In the genomic region with DNA sequence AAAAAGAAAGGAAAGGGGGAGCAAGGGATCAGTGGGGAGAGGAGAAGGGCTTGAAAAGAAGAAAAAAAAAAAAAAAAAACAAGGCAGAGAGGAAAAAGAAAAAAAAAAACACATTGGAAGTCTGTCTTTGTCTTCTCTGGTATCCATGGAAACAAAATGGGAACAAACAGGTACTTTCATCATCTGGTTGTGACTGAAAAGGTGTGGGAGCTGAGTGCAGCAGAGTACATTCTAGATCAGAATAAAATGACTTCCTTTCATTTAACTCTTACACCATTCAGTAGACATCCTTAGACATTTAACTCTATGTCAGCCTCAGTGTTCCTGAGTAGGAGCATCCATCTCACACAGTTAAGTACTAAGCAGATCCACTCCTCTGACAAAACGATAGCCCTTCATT, we compare ENCODE assay signal across 23 mouse cellular contexts. TPM values are rescaled to one million over a fixed set of nuclear protein-coding genes. Genes with fewer than 3 reads are reported as not detected.
A peak's percentile ranks its signal among the peaks of the same experiment; 100 is the strongest.
DNase-seq lines count a peak whose midpoint lies in the region; ATAC-seq lines count a peak whose summit lies in the region.
"Had no signal": no experiment of that assay in that cellular context is flagged by ENCODE, and none has a peak within 500 bp of the region (broad histone marks: within the 10 kb centered on the region; RNA-seq: fewer than 3 reads in every experiment).

No protein-coding gene starts in this region.

- no peak for ATAC-seq in hindbrain, embryonic 12.5 days (ENCODE audit: low FRiP score)
- ATAC-seq in hindbrain, embryonic 11.5 days (ENCODE audit: low FRiP score), result no peak
- ATAC-seq in forebrain, embryonic 16.5 days, result no peak
- no peak for ATAC-seq in midbrain, embryonic 16.5 days
- ATAC-seq: activated CD4-positive, CD25-positive, alpha-beta regulatory T cell, adult 4 months; intestine, embryonic 16.5 days had no signal

- no peak overlapping the region for H3K27ac ChIP-seq in hindbrain, embryonic 12.5 days
- H3K27ac ChIP-seq in hindbrain, embryonic 11.5 days (ENCODE audit: low read depth, low read length), result no peak overlapping the region
- no peak overlapping the region for H3K27ac ChIP-seq in forebrain, embryonic 16.5 days (ENCODE audit: low read length)
- H3K27ac ChIP-seq in midbrain, embryonic 16.5 days (ENCODE audit: low read length), result no peak overlapping the region
- H3K27ac ChIP-seq: heart, embryonic 13.5 days; limb, embryonic 13.5 days; liver, embryonic 13.5 days had no signal

- H3K4me2 ChIP-seq in hindbrain, embryonic 12.5 days (replicated peaks), result peak overlapping the region; percentile 15; the same call in 1 of the 2 replicates
- no peak overlapping the region for H3K4me2 ChIP-seq in hindbrain, embryonic 11.5 days (replicated peaks; ENCODE audit: low read depth, low read length)
- peak overlapping the region; percentile 62 for H3K4me2 ChIP-seq in forebrain, embryonic 16.5 days (ENCODE audit: low read length)
- H3K4me2 ChIP-seq in midbrain, embryonic 16.5 days (ENCODE audit: low read length), result peak overlapping the region; percentile 55
- H3K4me2 ChIP-seq: heart, embryonic 13.5 days; limb, embryonic 13.5 days; liver, embryonic 13.5 days; lung, embryonic 14.5 days had no signal

- no peaks in the 10 kb centered on the region for H3K36me3 ChIP-seq in hindbrain, embryonic 12.5 days
- no peaks in the 10 kb centered on the region for H3K36me3 ChIP-seq in hindbrain, embryonic 11.5 days (ENCODE audit: control insufficient read depth, insufficient read depth, low read length)
- H3K36me3 ChIP-seq in forebrain, embryonic 16.5 days (ENCODE audit: control insufficient read depth, insufficient read depth), result no peaks in the 10 kb centered on the region
- no peaks in the 10 kb centered on the region for H3K36me3 ChIP-seq in midbrain, embryonic 16.5 days (ENCODE audit: control insufficient read depth, insufficient read depth, low read length)
- H3K36me3 ChIP-seq: G1E; heart, embryonic 13.5 days; limb, embryonic 13.5 days; liver, embryonic 13.5 days had no signal

- H3K4me3 ChIP-seq in hindbrain, embryonic 12.5 days, result no peak overlapping the region
- H3K4me3 ChIP-seq in hindbrain, embryonic 11.5 days (ENCODE audit: low read depth, low read length), result no peak overlapping the region
- H3K4me3 ChIP-seq in forebrain, embryonic 16.5 days (replicated peaks; ENCODE audit: low read length), result peak overlapping the region; percentile 77
- peak overlapping the region; percentile 30 for H3K4me3 ChIP-seq in midbrain, embryonic 16.5 days (ENCODE audit: low read depth, low read length)
- H3K4me3 ChIP-seq: heart, embryonic 13.5 days; limb, embryonic 13.5 days; liver, embryonic 13.5 days; myocyte had no signal

- H3K4me1 ChIP-seq in hindbrain, embryonic 12.5 days, result peaks cover 8% of the 10 kb centered on the region
- no peaks in the 10 kb centered on the region for H3K4me1 ChIP-seq in hindbrain, embryonic 11.5 days (replicated peaks; ENCODE audit: control insufficient read depth, insufficient read depth, low read length)
- peaks cover 17% of the 10 kb centered on the region for H3K4me1 ChIP-seq in forebrain, embryonic 16.5 days (replicated peaks; ENCODE audit: control insufficient read depth, insufficient read depth, low read length)
- H3K4me1 ChIP-seq in midbrain, embryonic 16.5 days (ENCODE audit: control insufficient read depth, insufficient read depth, low read length), result peaks cover 25% of the 10 kb centered on the region
- H3K4me1 ChIP-seq: liver, embryonic 13.5 days had no signal

- H3K27me3 ChIP-seq in hindbrain, embryonic 12.5 days, result no peaks in the 10 kb centered on the region
- no peaks in the 10 kb centered on the region for H3K27me3 ChIP-seq in hindbrain, embryonic 11.5 days (ENCODE audit: control insufficient read depth, insufficient read depth, low read length)
- H3K27me3 ChIP-seq in forebrain, embryonic 16.5 days (replicated peaks; ENCODE audit: control insufficient read depth, insufficient read depth, low read length), result no peaks in the 10 kb centered on the region
- H3K27me3 ChIP-seq in midbrain, embryonic 16.5 days (ENCODE audit: control insufficient read depth, insufficient read depth, low read depth, low read length), result no peaks in the 10 kb centered on the region

- H3K9me3 ChIP-seq in hindbrain, embryonic 12.5 days (replicated peaks), result no peaks in the 10 kb centered on the region
- H3K9me3 ChIP-seq in hindbrain, embryonic 11.5 days (ENCODE audit: control insufficient read depth, low read length), result no peaks in the 10 kb centered on the region
- H3K9me3 ChIP-seq in forebrain, embryonic 16.5 days (ENCODE audit: control insufficient read depth, low read length), result no peaks in the 10 kb centered on the region
- no peaks in the 10 kb centered on the region for H3K9me3 ChIP-seq in midbrain, embryonic 16.5 days (replicated peaks; ENCODE audit: control insufficient read depth, low read length, poor library complexity, severe bottlenecking)
- H3K9me3 ChIP-seq: G1E; heart, embryonic 13.5 days; limb, embryonic 13.5 days; liver, embryonic 13.5 days had no signal

- no peak for DNase-seq in hindbrain, embryonic 11.5 days (ENCODE audit: low spot score)
- DNase-seq in brain, adult 2 months (ENCODE audit: low read depth, low spot score), result peak; percentile 55
- no peak for DNase-seq in embryo, embryonic 11 days
- DNase-seq in heart, adult 9 months (ENCODE audit: low spot score in 2 of 2), result no peak
- DNase-seq in right cerebral cortex, postnatal 14 days, result no peak
- DNase-seq: adrenal gland, postnatal 10 days; cerebellum, adult 11-12 months; cerebellum, postnatal 14 days; heart, postnatal 36 days; kidney, postnatal 4 days; liver, embryonic 13.5 days; lung, embryonic 14.5 days; lung, postnatal 36 days; thymus, postnatal 4 days had no signal

- no peak overlapping the region for H3K9ac ChIP-seq in hindbrain, embryonic 12.5 days
- H3K9ac ChIP-seq in hindbrain, embryonic 11.5 days (ENCODE audit: low read depth, low read length), result no peak overlapping the region
- 0 out of 2 replicates have a peak overlapping the region, but pooled peaks have one; percentile 17 for H3K9ac ChIP-seq in forebrain, embryonic 16.5 days (replicated peaks; ENCODE audit: low read depth, low read length)
- peak overlapping the region; percentile 39; the same call in 1 of the 2 replicates for H3K9ac ChIP-seq in midbrain, embryonic 16.5 days (ENCODE audit: low read depth, low read length)
- H3K9ac ChIP-seq: heart, embryonic 13.5 days; limb, embryonic 13.5 days; liver, embryonic 13.5 days; lung, embryonic 14.5 days had no signal

- 68% methylated on average over 1 of the region's 1 CpGs for WGBS in hindbrain, embryonic 12.5 days
- 72% methylated on average over 1 of the region's 1 CpGs for WGBS in hindbrain, embryonic 11.5 days
- WGBS in forebrain, embryonic 16.5 days, result 21% methylated on average over 1 of the region's 1 CpGs
- WGBS in midbrain, embryonic 16.5 days, result 58% methylated on average over 1 of the region's 1 CpGs

RNA-seq across cellular contexts. Expression of a gene that starts 4.7 kb away (rescaled TPM):
- 55.7 and 62.4 TPM in 2 replicates for polyA plus RNA-seq in hindbrain, embryonic 12.5 days (2016; fragmentation: Nextera tagmentation; extraction: Ambion mirVana)
- polyA plus RNA-seq in hindbrain, embryonic 11.5 days (2014; fragmentation: Nextera tagmentation; extraction: Ambion mirVana), result 20.7 and 37.2 TPM in 2 replicates
- polyA plus RNA-seq in forebrain, embryonic 16.5 days (2015; fragmentation: Nextera tagmentation; extraction: Ambion mirVana), result 264 and 275 TPM in 2 replicates
- 241 and 261 TPM in 2 replicates for polyA plus RNA-seq in midbrain, embryonic 16.5 days (2015; fragmentation: Nextera tagmentation; extraction: Ambion mirVana)
- polyA plus RNA-seq: G1E, myocyte had no signal

Comparison
In these comparisons a context has a peak if more than half of its experiments do, and no peak if none do; other contexts are left out.
1. H3K4me3 ChIP-seq: peak in forebrain, embryonic 16.5 days (single experiment) and midbrain, embryonic 16.5 days (single experiment); none in hindbrain, embryonic 12.5 days (single experiment) and hindbrain, embryonic 11.5 days (single experiment).
2. H3K9ac ChIP-seq: peak in forebrain, embryonic 16.5 days (single experiment) and midbrain, embryonic 16.5 days (single experiment); none in hindbrain, embryonic 12.5 days (single experiment) and hindbrain, embryonic 11.5 days (single experiment).